Mouse (Mus musculus): ENCODE measurements around the gene Serpini1. TPM values are rescaled to one million over a fixed set of nuclear protein-coding genes. Genes with fewer than 3 reads are reported as not detected.
"Not testable (repeated sequence)": the region's sequence is repeated elsewhere in the genome, so short reads cannot be mapped to it uniquely, and the experiment has no call there.

Serpini1 gene
- polyA plus RNA-seq, 1 experiment from 2014 or later = 177 TPM

- ATAC-seq (ENCODE audit: low FRiP score) (no peak), DNase-seq (ENCODE audit: low spot score) (no peak)
- H3K9ac ChIP-seq = no peak overlapping the region
- H3K36me3 ChIP-seq (replicated peaks; ENCODE audit: control insufficient read depth, insufficient read depth) = peaks cover 10% of the 10 kb centered on the region; the same call in 1 of the 2 replicates
- WGBS = 99% methylated on average over 2 of the region's 2 CpGs
- H3K27ac ChIP-seq = no peak overlapping the region
- no peak overlapping the region for H3K4me2 ChIP-seq (replicated peaks)
- H3K4me1 ChIP-seq (replicated peaks; ENCODE audit: control insufficient read depth, insufficient read depth, low read length) = no peaks in the 10 kb centered on the region
- H3K27me3 ChIP-seq (ENCODE audit: control insufficient read depth, insufficient read depth, low read length) = no peaks in the 10 kb centered on the region
- H3K4me3 ChIP-seq (replicated peaks; ENCODE audit: low read length) = no peak overlapping the region
- no peaks in the 10 kb centered on the region for H3K9me3 ChIP-seq (ENCODE audit: control insufficient read depth, low read length)
These were observed 67.3 kb downstream of the Serpini1 start for GRCm38 (mm10) chr3:75624627-75625026.

GRCm38 (mm10) chr3:75630988-75631615 lies 73.8 kb downstream of the Serpini1 start:
- H3K9ac ChIP-seq = no peak overlapping the region
- H3K9me3 ChIP-seq (ENCODE audit: control insufficient read depth, low read length) = no peaks in the 10 kb centered on the region
- H3K4me2 ChIP-seq (replicated peaks) = no peak overlapping the region
- 84% methylated on average over 4 of the region's 4 CpGs for WGBS
- no peak overlapping the region for H3K4me3 ChIP-seq (replicated peaks; ENCODE audit: low read length)
- H3K27me3 ChIP-seq (ENCODE audit: control insufficient read depth, insufficient read depth, low read length) = no peaks in the 10 kb centered on the region
- H3K27ac ChIP-seq = no peak overlapping the region
- no peaks in the 10 kb centered on the region for H3K4me1 ChIP-seq (replicated peaks; ENCODE audit: control insufficient read depth, insufficient read depth, low read length)
- DNase-seq (ENCODE audit: low spot score) = no peak
- ATAC-seq (ENCODE audit: low FRiP score) = no peak
- H3K36me3 ChIP-seq (replicated peaks; ENCODE audit: control insufficient read depth, insufficient read depth) = 0 out of 2 replicates have a peak, but pooled peaks cover 2% of the 10 kb centered on the region

GRCm38 (mm10) chr3:75633221-75633620 lies 75.9 kb downstream of the Serpini1 start:
- ATAC-seq (ENCODE audit: low FRiP score) = 0 out of 2 replicates have a peak, but pooled peaks have one; percentile 25
- Histone ChIP-seq H3K4me1 (replicated peaks; ENCODE audit: control insufficient read depth, insufficient read depth, low read length) (no peaks in the 10 kb centered on the region), H3K27ac (no peak overlapping the region), H3K9me3 (ENCODE audit: control insufficient read depth, low read length) (no peaks in the 10 kb centered on the region), H3K36me3 (replicated peaks; ENCODE audit: control insufficient read depth, insufficient read depth) (no peaks in the 10 kb centered on the region; the same call in 1 of the 2 replicates), H3K4me3 (replicated peaks; ENCODE audit: low read length) (no peak overlapping the region), H3K27me3 (ENCODE audit: control insufficient read depth, insufficient read depth, low read length) (no peaks in the 10 kb centered on the region), H3K9ac (no peak overlapping the region), H3K4me2 (replicated peaks) (no peak overlapping the region)
- no peak for DNase-seq (ENCODE audit: low spot score)
- WGBS = 83% methylated on average over 1 of the region's 1 CpGs

- no peaks in the 10 kb centered on the region for H3K9me3 ChIP-seq (ENCODE audit: control insufficient read depth, low read length)
These were observed 76.3 kb downstream of the Serpini1 start for GRCm38 (mm10) chr3:75633635-75634034.

GRCm38 (mm10) chr3:75635648-75636047 lies 78.3 kb downstream of the Serpini1 start:
- Histone ChIP-seq H3K27ac (no peak overlapping the region), H3K4me1 (replicated peaks; ENCODE audit: control insufficient read depth, insufficient read depth, low read length) (no peaks in the 10 kb centered on the region), H3K27me3 (ENCODE audit: control insufficient read depth, insufficient read depth, low read length) (no peaks in the 10 kb centered on the region), H3K9me3 (ENCODE audit: control insufficient read depth, low read length) (no peaks in the 10 kb centered on the region), H3K4me2 (replicated peaks) (no peak overlapping the region), H3K36me3 (replicated peaks; ENCODE audit: control insufficient read depth, insufficient read depth) (peaks cover 6% of the 10 kb centered on the region), H3K4me3 (replicated peaks; ENCODE audit: low read length) (no peak overlapping the region), H3K9ac (no peak overlapping the region)
- no peak for DNase-seq (ENCODE audit: low spot score)
- ATAC-seq (ENCODE audit: low FRiP score) = no peak
- WGBS = 97% methylated on average over 1 of the region's 1 CpGs

More at GRCm38 (mm10) chr3:75633635-75634034, 76.3 kb downstream of the Serpini1 start:
- H3K9ac ChIP-seq = no peak overlapping the region
- no peak for DNase-seq (ENCODE audit: low spot score)
- no peak overlapping the region for H3K4me3 ChIP-seq (replicated peaks; ENCODE audit: low read length)
- no peak overlapping the region for H3K27ac ChIP-seq
- no peaks in the 10 kb centered on the region for H3K4me1 ChIP-seq (replicated peaks; ENCODE audit: control insufficient read depth, insufficient read depth, low read length)
- H3K36me3 ChIP-seq (replicated peaks; ENCODE audit: control insufficient read depth, insufficient read depth) = peaks cover 2% of the 10 kb centered on the region
- ATAC-seq (ENCODE audit: low FRiP score) = peak; percentile 77
- 36% methylated on average over 4 of the region's 4 CpGs for WGBS
- no peaks in the 10 kb centered on the region for H3K27me3 ChIP-seq (ENCODE audit: control insufficient read depth, insufficient read depth, low read length)
- no peak overlapping the region for H3K4me2 ChIP-seq (replicated peaks)

GRCm38 (mm10) chr3:75639546-75639945 lies 82.2 kb downstream of the Serpini1 start:
- H3K36me3 ChIP-seq (replicated peaks; ENCODE audit: control insufficient read depth, insufficient read depth) = peaks cover 10% of the 10 kb centered on the region
- H3K9me3 ChIP-seq (ENCODE audit: control insufficient read depth, low read length) = no peaks in the 10 kb centered on the region
- no peak overlapping the region for H3K4me2 ChIP-seq (replicated peaks)
- H3K4me1 ChIP-seq (replicated peaks; ENCODE audit: control insufficient read depth, insufficient read depth, low read length) = no peaks in the 10 kb centered on the region
- no peak for DNase-seq (ENCODE audit: low spot score)
- H3K4me3 ChIP-seq (replicated peaks; ENCODE audit: low read length) = no peak overlapping the region
- H3K9ac ChIP-seq = no peak overlapping the region
- ATAC-seq (ENCODE audit: low FRiP score) = no peak
- no peaks in the 10 kb centered on the region for H3K27me3 ChIP-seq (ENCODE audit: control insufficient read depth, insufficient read depth, low read length)
- no peak overlapping the region for H3K27ac ChIP-seq
- 59% methylated on average over 1 of the region's 1 CpGs for WGBS

GRCm38 (mm10) chr3:75647542-75647941 lies 90.2 kb downstream of the Serpini1 start:
- Histone ChIP-seq H3K9ac (no peak overlapping the region), H3K36me3 (replicated peaks; ENCODE audit: control insufficient read depth, insufficient read depth) (no peaks in the 10 kb centered on the region), H3K9me3 (ENCODE audit: control insufficient read depth, low read length) (no peaks in the 10 kb centered on the region), H3K4me3 (replicated peaks; ENCODE audit: low read length) (no peak overlapping the region), H3K4me1 (replicated peaks; ENCODE audit: control insufficient read depth, insufficient read depth, low read length) (no peaks in the 10 kb centered on the region), H3K4me2 (replicated peaks) (no peak overlapping the region), H3K27me3 (ENCODE audit: control insufficient read depth, insufficient read depth, low read length) (no peaks in the 10 kb centered on the region), H3K27ac (no peak overlapping the region)
- DNase-seq (ENCODE audit: low spot score) (no peak), ATAC-seq (ENCODE audit: low FRiP score) (no peak)

- Histone ChIP-seq H3K4me2 (replicated peaks) (no peak overlapping the region), H3K4me3 (replicated peaks; ENCODE audit: low read length) (no peak overlapping the region), H3K9me3 (ENCODE audit: control insufficient read depth, low read length) (no peaks in the 10 kb centered on the region), H3K27ac (no peak overlapping the region), H3K4me1 (replicated peaks; ENCODE audit: control insufficient read depth, insufficient read depth, low read length) (no peaks in the 10 kb centered on the region), H3K27me3 (ENCODE audit: control insufficient read depth, insufficient read depth, low read length) (no peaks in the 10 kb centered on the region), H3K36me3 (replicated peaks; ENCODE audit: control insufficient read depth, insufficient read depth) (no peaks in the 10 kb centered on the region), H3K9ac (no peak overlapping the region)
- 94% methylated on average over 1 of the region's 1 CpGs for WGBS
- DNase-seq (ENCODE audit: low spot score) (no peak), ATAC-seq (ENCODE audit: low FRiP score) (no peak)
These were observed 90.9 kb downstream of the Serpini1 start for GRCm38 (mm10) chr3:75648226-75648625.

- not testable (repeated sequence) for H3K9me3 ChIP-seq (ENCODE audit: control insufficient read depth, low read length); H3K9ac ChIP-seq; H3K4me2 ChIP-seq (replicated peaks); H3K27me3 ChIP-seq (ENCODE audit: control insufficient read depth, insufficient read depth, low read length); H3K27ac ChIP-seq; ATAC-seq (ENCODE audit: low FRiP score); H3K4me3 ChIP-seq (replicated peaks; ENCODE audit: low read length); H3K4me1 ChIP-seq (replicated peaks; ENCODE audit: control insufficient read depth, insufficient read depth, low read length); DNase-seq (ENCODE audit: low spot score); H3K36me3 ChIP-seq (replicated peaks; ENCODE audit: control insufficient read depth, insufficient read depth)
- WGBS = 60% methylated on average over 4 of the region's 4 CpGs
These were observed 93.2 kb downstream of the Serpini1 start for GRCm38 (mm10) chr3:75650416-75651154.
